Mouse (Mus musculus): ENCODE results near the gene 9130023H24Rik. TPM values are rescaled to one million over a fixed set of nuclear protein-coding genes. Genes with fewer than 3 reads are reported as not detected.

9130023H24Rik gene
- total and polyA plus RNA-seq, 3 experiments: 2.1 to 3.2 (median 2.2) TPM

- no peak for TF ChIP-seq BHLHE40 (IDR thresholded peaks at IDR 0.05; ENCODE audit: low read depth, low read length)
- TF ChIP-seq MAZ (IDR thresholded peaks at IDR 0.05; ENCODE audit: low read depth, low read length): no peak
- no peak for TF ChIP-seq UBTF (IDR thresholded peaks at IDR 0.05; ENCODE audit: low read depth, low read length)
- no peak overlapping the region for H3K4me2 ChIP-seq (ENCODE audit: insufficient read depth, low read depth, poor library complexity, severe bottlenecking)
- no peak overlapping the region for H3K27ac ChIP-seq (ENCODE audit: insufficient read depth, low read depth)
- H3K4me3 ChIP-seq (replicated peaks in 1 of 3; ENCODE audit: low read depth in 2 of 3, low read length in 2 of 3, poor library complexity in 1 of 3): no peak overlapping the region
- H3K4me1 ChIP-seq (ENCODE audit: control insufficient read depth in 1 of 2, insufficient read depth in 2 of 2): no peaks in the 10 kb centered on the region
- in situ Hi-C loops (cut with MboI; ENCODE audit: low pct_ligation_motif_present, low pct_unique_long_range_greater_than_20kb, low sequenced_read_pairs): no loop called here
- H3K9me3 ChIP-seq (replicated peaks; ENCODE audit: low read length): no peaks in the 10 kb centered on the region
- H3K27me3 ChIP-seq (replicated peaks): peaks cover 4% of the 10 kb centered on the region
- dilution Hi-C loops (cut with MboI; ENCODE audit: extremely low pct_ligation_motif_present, extremely low pct_unique_long_range_greater_than_20kb, low sequenced_read_pairs): no loop called here
- peaks cover 22 to 53% of the 10 kb centered on the region in 2 experiments for H3K36me3 ChIP-seq (replicated peaks in 1 of 2; ENCODE audit: control insufficient read depth in 1 of 2, insufficient read depth in 1 of 2, low read length in 1 of 2)
- DNase-seq (ENCODE audit: extremely low read depth): no peak
- H3K9ac ChIP-seq (ENCODE audit: insufficient read depth, low read depth): no peak overlapping the region
- H3K79me2 ChIP-seq (replicated peaks; ENCODE audit: control insufficient read depth, extremely low read depth, insufficient read depth, poor library complexity, severe bottlenecking): no peaks in the 10 kb centered on the region
Observed at GRCm38 (mm10) chr7:128270431-128270850, 32.6 kb upstream of the 9130023H24Rik start.

DNA sequence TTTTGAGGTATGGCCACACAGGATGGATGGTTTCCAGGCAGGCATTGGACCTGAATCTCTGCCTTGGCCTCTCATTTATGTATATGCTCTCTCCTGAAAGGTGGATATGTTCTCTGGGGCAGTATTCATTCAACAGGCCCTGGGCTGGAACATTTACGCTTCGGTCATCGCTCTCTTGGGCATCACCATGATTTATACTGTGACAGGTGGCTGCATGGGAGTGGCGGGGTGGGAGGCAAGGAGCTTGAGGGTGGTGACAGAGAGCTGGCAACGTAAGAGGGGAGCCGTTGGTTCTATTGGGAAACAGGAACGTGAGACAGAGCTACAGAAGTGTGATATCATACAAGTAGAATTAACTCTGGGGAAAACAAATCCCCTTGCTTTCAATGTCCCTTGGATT lies 30.0 kb upstream of the 9130023H24Rik start:
- no peaks in the 10 kb centered on the region for H3K9me3 ChIP-seq (replicated peaks; ENCODE audit: low read length)
- no peaks in the 10 kb centered on the region for H3K4me1 ChIP-seq (ENCODE audit: control insufficient read depth in 1 of 2, insufficient read depth in 2 of 2)
- no peak overlapping the region for H3K9ac ChIP-seq (ENCODE audit: insufficient read depth, low read depth)
- in situ Hi-C loops (cut with MboI; ENCODE audit: low pct_ligation_motif_present, low pct_unique_long_range_greater_than_20kb, low sequenced_read_pairs): no loop called here
- dilution Hi-C loops (cut with MboI; ENCODE audit: extremely low pct_ligation_motif_present, extremely low pct_unique_long_range_greater_than_20kb, low sequenced_read_pairs): no loop called here
- no peak overlapping the region for H3K27ac ChIP-seq (ENCODE audit: insufficient read depth, low read depth)
- TF ChIP-seq MAFK (IDR thresholded peaks at IDR 0.05; ENCODE audit: insufficient replicate concordance, low read length) (no peak), TBP (conservative IDR thresholded peaks at IDR 0.05; ENCODE audit: low read depth, low read length) (no peak), BHLHE40 (IDR thresholded peaks at IDR 0.05; ENCODE audit: low read depth, low read length) (no peak), NELFE (IDR thresholded peaks at IDR 0.05; ENCODE audit: low read depth, low read length) (no peak), CHD1 (IDR thresholded peaks at IDR 0.05; ENCODE audit: low read depth, low read length) (no peak), POLR2AphosphoS2 (IDR thresholded peaks at IDR 0.05; ENCODE audit: low read depth, low read length) (no peak), IRF4 (IDR thresholded peaks at IDR 0.05; ENCODE audit: low read depth, low read length) (no peak), SMC3 (IDR thresholded peaks at IDR 0.05; ENCODE audit: low read depth, low read length) (no peak), KAT2A (IDR thresholded peaks at IDR 0.05; ENCODE audit: insufficient replicate concordance, low read length) (no peak), SIN3A (IDR thresholded peaks at IDR 0.05; ENCODE audit: low read length) (no peak), CTCF (conservative IDR thresholded peaks at IDR 0.05 in 1 of 2, IDR thresholded peaks at IDR 0.05 in 1 of 2; ENCODE audit: low read depth in 2 of 2, low read length in 2 of 2) (no peak), E2F4 (IDR thresholded peaks at IDR 0.05; ENCODE audit: insufficient replicate concordance, low read depth, low read length) (no peak), MAZ (IDR thresholded peaks at IDR 0.05; ENCODE audit: low read depth, low read length) (no peak), ZNF384 (IDR thresholded peaks at IDR 0.05; ENCODE audit: low read depth, low read length) (no peak), MAX (IDR thresholded peaks at IDR 0.05; ENCODE audit: low read length) (no peak), POLR2A (IDR thresholded peaks at IDR 0.05; ENCODE audit: low read depth, low read length) (no peak), NRF1 (IDR thresholded peaks at IDR 0.05; ENCODE audit: low read depth, low read length) (no peak)
- no peaks in the 10 kb centered on the region for H3K79me2 ChIP-seq (replicated peaks; ENCODE audit: control insufficient read depth, extremely low read depth, insufficient read depth, poor library complexity, severe bottlenecking)
- no peak overlapping the region for H3K4me3 ChIP-seq (replicated peaks in 1 of 3; ENCODE audit: low read depth in 2 of 3, low read length in 2 of 3, poor library complexity in 1 of 3)
- peaks cover 13% of the 10 kb centered on the region for H3K27me3 ChIP-seq (replicated peaks)
- DNase-seq (ENCODE audit: extremely low read depth): no peak
- H3K36me3 ChIP-seq (replicated peaks in 1 of 2; ENCODE audit: control insufficient read depth in 1 of 2, insufficient read depth in 1 of 2, low read length in 1 of 2): peaks cover 9 to 27% of the 10 kb centered on the region in 2 experiments
- H3K4me2 ChIP-seq (ENCODE audit: insufficient read depth, low read depth, poor library complexity, severe bottlenecking): no peak overlapping the region
